Mouse (Mus musculus): ENCODE measurements around the gene Ptcd3.
"Not testable (repeated sequence)": the region's sequence is repeated elsewhere in the genome, so short reads cannot be mapped to it uniquely, and the experiment has no call there.

Ptcd3 gene

DNA sequence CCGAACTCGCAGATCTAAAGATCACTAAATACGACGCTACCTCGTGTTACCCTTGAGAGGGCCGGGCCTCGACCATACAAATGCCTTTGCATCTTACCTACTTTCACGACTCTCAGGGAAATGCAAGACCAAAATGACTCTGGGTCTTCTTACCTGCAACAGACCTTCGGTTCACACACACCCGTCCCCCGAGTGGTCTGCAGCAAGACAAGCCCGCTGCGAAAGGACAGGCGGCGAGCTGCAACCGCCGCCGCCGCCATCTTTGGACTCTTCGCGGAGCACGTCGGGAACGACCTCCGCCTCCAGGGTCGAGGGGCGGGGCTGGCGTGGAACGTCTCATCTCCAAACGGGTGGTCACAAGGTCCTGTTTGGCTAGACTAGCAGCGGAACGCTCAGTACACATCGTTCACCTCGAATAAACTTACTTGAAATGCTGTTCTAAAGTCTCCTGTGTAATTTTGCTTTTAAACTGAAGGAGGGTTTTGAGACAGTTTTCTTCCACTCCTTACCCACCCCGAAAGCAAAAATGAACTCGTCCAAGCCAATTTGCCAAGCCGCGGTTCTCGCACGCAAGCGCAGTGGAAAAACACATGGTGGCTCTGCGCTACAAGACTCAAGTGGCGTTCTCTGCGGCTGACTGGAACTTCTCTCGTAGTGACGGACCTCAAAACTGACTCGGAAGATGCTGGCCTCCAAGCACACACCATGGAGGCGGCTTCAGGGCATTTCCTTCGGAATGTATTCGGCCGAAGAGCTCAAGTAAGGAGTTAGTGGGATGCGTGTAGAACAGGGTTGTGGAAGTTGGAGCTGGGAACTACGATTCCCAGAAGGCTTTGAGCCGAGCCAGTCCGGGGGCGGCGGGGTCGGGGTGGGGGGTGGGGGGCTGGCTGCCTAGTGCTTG is at the start of gene Ptcd3, which contains the start of gene Polr1a:
TSS of gene Ptcd3 (minus strand) at position 270 of the 901 bp plus-strand sequence.
TSS of gene Polr1a (plus strand) at position 573 of the 901 bp plus-strand sequence.
- peak; percentile 90 to 96 for DNase-seq

GRCm38 (mm10) chr6:71951192-71951591 is 42.6 kb upstream of the Ptcd3 start:
- no peak for DNase-seq

DNA sequence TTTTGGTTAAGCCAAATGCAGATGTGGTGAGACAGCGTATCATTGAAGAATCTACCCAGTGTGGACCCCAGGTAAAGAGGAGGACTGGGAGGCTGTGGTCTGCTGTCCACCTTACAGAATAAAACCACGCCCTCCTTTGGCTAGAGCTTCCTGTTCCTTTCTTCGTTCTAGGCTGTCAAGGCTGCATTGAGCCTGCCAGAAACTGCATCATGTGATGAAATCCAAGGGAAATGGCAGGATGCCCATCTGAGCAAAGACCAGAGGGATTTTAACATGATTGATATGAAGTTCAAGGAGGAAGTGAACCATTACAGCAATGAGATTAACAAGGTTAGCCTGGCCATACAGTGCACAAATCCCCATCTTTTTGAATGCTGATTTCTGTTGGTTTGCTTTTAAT is 42.0 kb upstream of the Ptcd3 start:
- DNase-seq: peak; percentile 80 to 90

DNA sequence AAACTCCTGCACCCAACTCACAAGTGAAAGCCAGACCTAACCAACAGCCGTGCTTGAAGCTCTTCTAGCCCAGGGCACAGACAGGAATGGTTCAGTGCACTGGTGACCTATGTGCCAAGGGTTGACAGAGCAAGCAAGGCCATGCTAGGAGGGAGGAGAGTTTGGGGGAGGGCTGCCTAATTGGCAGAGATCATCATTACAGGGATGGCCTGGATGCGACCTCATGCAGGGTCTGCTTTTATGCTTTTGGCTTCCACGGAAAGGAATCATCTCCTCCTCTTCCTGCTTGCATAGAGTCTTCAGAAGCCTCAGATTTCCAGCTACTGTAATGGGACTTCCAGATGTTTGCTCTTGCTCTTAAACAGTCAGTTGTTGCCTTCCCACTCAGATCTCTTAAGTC is 41.2 kb upstream of the Ptcd3 start:
- peak; percentile 40 to 50 for DNase-seq

DNA sequence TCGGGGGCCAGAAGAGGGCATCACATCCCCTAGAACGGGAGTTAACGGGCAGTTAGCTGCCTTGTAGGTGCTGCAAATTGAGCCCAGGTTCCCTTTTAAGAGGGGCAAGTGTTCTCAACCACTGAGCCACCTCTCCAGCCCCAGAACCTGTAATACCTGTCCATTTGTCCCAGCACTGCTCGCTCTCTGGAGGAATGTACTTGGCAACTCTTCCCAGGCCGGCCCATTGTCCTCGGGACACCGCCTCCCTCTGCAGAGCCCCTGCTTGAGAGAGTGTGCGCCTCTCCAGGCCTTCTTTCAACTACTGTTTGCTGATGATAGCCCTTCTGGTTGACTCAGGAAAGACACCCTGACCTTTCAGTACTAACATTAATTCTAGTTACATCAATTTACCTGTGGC is 37.6 kb upstream of the Ptcd3 start:
- DNase-seq: no peak

DNA sequence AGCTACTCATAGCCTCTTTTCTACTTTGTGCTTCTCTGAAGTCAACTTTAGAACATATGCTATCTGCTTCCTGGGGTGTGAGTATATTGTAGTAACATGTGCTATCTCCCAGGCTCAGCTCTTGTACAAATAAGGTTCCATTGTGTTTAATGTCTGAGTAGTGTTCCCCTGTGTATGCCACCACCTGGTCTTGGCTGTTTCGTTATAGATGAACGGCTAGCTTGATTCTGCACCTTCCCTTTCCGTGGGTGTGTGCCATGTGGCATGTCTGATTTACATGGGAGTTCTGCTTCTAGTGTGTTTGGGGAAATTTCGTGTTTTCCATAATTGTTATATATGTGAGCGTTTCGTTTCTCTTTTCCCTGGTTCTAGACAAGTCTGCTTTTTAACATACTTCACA is 36.6 kb upstream of the Ptcd3 start:
- no peak for DNase-seq

DNA sequence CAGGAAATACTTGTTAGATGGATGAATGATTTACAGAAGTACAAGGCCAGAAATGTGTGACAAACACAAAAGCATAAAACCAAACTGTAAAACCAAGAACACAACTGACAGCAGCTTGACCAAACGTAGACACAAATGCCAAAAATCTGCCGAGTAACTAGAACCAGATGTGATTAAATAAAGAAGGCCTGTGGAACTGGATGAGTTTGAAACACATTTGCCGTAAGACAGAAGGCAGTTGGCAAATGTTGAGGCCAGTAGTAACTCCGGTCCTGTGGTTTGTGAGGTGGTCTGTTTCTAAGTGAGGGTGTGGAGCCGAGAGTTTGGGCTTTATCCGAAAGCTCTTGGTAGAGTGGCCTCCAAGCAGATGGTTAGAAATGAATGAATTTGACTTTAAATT is 32.4 kb upstream of the Ptcd3 start:
- DNase-seq: no peak

DNA sequence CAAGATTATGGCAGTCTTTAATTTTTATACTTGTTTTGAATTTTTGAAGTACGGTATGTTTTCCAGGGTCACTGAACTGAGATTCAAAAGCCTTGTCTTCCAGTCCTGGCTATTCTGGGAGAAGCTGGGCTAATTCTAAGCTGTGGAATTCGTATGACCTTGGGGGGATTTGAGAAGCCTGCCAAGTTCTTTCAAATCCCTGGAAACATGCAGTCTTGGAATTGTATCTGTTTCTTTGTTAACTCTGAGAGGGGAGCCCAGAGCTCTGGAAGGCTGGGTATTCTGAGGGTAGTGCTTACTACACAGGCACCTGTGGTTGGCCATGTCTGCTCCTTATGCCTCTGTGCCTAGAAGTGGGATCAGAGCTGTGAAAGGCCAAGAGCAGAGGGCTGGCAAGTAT is 27.2 kb upstream of the Ptcd3 start:
- peak in 1 of 2 experiments; percentile 39 for DNase-seq

DNA sequence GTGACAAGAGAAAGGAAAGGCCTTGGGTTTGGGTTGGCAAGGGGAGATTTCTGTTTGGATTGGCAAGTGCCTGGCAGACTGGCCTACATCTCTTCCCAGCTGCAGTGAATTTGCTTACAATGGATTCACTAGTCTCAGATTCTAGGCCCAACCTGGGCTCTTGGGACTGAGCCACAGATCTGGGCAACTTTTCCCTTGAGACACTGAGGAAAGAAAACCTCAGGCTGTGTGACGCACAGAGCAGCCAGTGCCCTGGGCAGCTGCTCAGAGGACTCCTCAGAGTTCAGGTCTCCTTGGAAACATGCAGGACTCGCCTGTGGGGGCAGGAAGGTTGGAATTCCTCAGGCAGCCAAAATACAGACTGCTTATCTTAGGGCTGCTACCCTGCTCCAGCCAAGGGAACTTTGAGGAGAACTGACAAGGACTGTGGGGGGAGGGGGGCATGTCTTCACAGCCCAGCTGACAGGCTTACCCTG is 25.6 kb upstream of the Ptcd3 start:
- DNase-seq: peak; percentile 26 to 48

DNA sequence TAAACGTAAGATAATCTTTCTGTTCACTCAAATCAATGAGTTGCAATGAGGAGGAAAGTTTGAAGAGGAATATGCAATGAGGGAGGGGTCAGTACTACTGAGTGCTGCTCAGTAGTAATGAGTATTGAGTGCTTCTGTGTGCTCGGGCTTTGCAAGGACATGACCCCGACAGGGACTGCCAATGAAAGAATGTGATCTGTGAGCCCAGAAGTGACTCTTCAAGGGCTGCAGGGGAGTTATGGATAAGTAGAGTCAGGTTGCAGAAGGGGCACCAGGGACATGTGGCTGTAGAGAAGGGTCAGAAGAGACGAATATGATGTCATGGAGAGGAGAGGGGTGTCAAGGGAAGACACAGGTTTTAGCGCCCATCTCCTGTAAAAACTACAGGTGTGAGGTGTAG is 23.8 kb upstream of the Ptcd3 start:
- no peak for DNase-seq

DNA sequence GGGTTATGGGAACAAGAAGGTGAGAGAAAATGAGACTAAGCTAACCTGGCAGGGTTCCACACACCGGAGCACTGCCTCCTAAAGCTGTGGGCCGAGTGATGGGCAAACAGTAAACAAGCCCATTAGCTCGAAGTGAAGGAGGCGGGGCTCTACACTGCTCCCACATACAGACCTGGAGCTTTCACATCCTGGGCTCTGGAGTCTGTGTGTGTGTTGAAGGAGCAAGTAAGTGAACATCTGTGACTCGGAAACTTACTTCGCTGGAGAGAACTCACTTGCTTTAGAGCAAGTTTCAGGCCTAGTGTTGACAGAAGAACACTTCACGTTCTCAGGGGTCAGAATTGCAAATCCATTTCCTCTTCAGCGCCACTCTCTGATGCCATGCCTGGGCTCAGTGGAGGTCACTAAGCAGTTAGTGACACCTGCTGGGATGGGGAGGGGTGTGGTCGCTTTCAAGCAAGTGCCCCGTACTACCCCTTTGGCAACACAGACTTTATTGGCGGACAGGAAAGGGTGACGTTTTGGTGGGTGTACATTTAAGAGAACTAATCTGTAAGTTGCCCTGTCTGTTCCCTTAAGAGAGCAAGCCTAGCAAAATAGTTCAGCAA is 22.4 kb upstream of the Ptcd3 start:
- peak in 1 of 2 experiments; percentile 15 for DNase-seq

GRCm38 (mm10) chr6:71930053-71930452 is 21.5 kb upstream of the Ptcd3 start:
- peak in 1 of 2 experiments; percentile 19 for DNase-seq

DNA sequence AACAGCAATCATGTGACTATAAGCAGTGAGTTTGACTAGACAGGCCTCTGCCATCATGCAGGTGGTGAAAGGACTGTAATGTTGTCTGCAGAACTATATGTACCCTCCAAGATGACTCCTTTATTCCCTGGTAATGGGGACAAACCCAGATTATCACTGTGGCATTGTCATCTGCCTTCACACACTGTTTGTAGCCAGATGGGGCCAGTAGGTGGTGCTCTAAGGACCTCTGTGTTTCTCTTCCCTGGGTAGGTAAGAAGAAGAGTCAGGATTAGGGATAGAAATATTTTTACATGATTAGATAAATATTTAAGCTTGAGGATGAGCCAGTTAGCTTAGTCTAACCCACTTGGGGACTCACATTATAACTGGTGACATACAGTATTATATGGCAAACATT is 19.4 kb upstream of the Ptcd3 start:
- DNase-seq: peak; percentile 68 to 81

- DNase-seq: not testable (repeated sequence)
Observed at GRCm38 (mm10) chr6:71925233-71925632, 16.7 kb upstream of the Ptcd3 start.

GRCm38 (mm10) chr6:71920752-71921151 is 12.2 kb upstream of the Ptcd3 start:
- DNase-seq: no peak

GRCm38 (mm10) chr6:71911686-71912450 is 3.3 kb upstream of the Ptcd3 start:
- no peak for DNase-seq

DNA sequence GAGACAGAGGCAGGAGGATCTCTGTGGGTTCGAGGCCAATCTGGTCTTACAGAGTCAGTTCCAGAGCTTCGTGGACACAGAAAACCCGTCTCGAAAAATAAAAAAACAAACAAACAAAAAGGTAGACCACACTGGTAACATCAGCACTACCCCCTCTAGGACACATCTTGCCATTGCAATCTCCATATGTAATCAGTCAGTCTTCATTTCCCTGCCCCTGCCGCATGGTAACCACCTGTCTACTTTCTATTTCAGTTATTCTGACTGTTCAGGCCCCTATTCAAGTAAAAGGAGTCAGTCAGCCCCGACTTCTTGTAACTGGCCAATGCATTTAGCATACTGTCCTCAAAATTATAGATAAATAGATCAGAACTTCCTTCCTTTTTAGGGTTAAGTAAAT is 1.3 kb upstream of the Ptcd3 start:
- no peak for DNase-seq

GRCm38 (mm10) chr6:71909384-71909783 is 834 bp upstream of the Ptcd3 start:
- no peak for DNase-seq

GRCm38 (mm10) chr6:71907702-71908235 is 781 bp downstream of the Ptcd3 start:
- no peak for DNase-seq

DNA sequence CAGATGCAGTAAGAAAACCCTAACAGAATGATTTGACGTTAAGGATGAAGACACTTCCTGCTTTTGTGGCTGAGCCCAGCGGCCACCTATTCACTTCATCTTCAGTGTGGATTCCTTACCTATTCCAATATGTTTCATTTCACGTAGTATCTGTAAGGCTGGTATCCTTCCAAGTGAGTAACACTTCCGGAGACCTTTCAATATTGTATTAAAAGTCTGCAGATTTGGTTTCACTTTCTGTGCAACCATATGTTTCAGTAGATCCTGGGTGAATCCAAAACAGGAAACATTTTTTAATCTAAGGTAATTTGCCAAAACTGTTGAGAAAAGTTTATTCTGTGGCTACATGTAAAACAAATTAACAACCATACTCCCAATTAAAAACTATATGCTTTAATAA is 15.3 kb downstream of the Ptcd3 start:
- DNase-seq: no peak

GRCm38 (mm10) chr6:71877965-71878760 is 30.4 kb downstream of the Ptcd3 start:
- DNase-seq: no peak

GRCm38 (mm10) chr6:71871396-71871795 is 37.2 kb downstream of the Ptcd3 start:
- DNase-seq: no peak

Data from kidney, postnatal 36 days (tissue).